25 mouse cellular contexts compared by ENCODE assay signal in genomic region chr14:76922399-76922939, GRCm38 (mm10).
DNase-seq lines count a peak whose midpoint lies in the region; ATAC-seq and TF ChIP-seq lines count a peak whose summit lies in the region.
"Had no signal": no experiment of that assay in that cellular context is flagged by ENCODE, and none has a peak within 500 bp of the region (broad histone marks: within the 10 kb centered on the region; RNA-seq: fewer than 3 reads in every experiment).

No protein-coding gene starts in this region.

- 64% methylated on average over 6 of the region's 6 CpGs for WGBS in embryonic facial prominence, embryonic 14.5 days
- 68% methylated on average over 6 of the region's 6 CpGs for WGBS in embryonic facial prominence, embryonic 10.5 days
- 57% methylated on average over 6 of the region's 6 CpGs for WGBS in neural tube, embryonic 13.5 days
- 59% methylated on average over 6 of the region's 6 CpGs for WGBS in neural tube, embryonic 15.5 days
- 77% methylated on average over 6 of the region's 6 CpGs for WGBS in lung, adult 2 months

- no peak overlapping the region for H3K4me2 ChIP-seq in embryonic facial prominence, embryonic 14.5 days (ENCODE audit: low read depth, low read length)
- no peak overlapping the region for H3K4me2 ChIP-seq in neural tube, embryonic 13.5 days
- H3K4me2 ChIP-seq in neural tube, embryonic 15.5 days, result no peak overlapping the region
- H3K4me2 ChIP-seq: embryonic facial prominence, embryonic 13.5 days; forebrain, embryonic 13.5 days; forebrain, embryonic 15.5 days had no signal

- DNase-seq in embryonic facial prominence, embryonic 14.5 days (ENCODE audit: low spot score), result peak; percentile 17
- no peak for DNase-seq in embryonic facial prominence, embryonic 10.5 days (ENCODE audit: low spot score)
- DNase-seq in neural tube, embryonic 10.5 days (ENCODE audit: extremely low spot score, low spot score), result no peak
- peak; percentile 10 for DNase-seq in ZHBTc4 (ENCODE audit: low read depth, low spot score)
- no peak for DNase-seq in lung, adult 2 months
- DNase-seq in right cerebral cortex, adult 2 months (ENCODE audit: low spot score in 2 of 2), result no peak
- DNase-seq: adrenal gland, adult 2 months; adrenal gland, postnatal 10 days; adrenal gland, postnatal 25 days; B cell, adult 2 months; cerebellum, adult 11 months; cerebellum, adult 18-20 months; cerebellum, adult 8-10 months; cerebellum, adult 9-11 months; cerebellum, postnatal 14 days; cerebellum, postnatal 36 days; forebrain, postnatal 0 days had no signal

- H3K4me3 ChIP-seq in embryonic facial prominence, embryonic 14.5 days (ENCODE audit: low read depth, low read length), result no peak overlapping the region
- H3K4me3 ChIP-seq in embryonic facial prominence, embryonic 10.5 days, result no peak overlapping the region
- H3K4me3 ChIP-seq in neural tube, embryonic 13.5 days, result no peak overlapping the region
- H3K4me3 ChIP-seq in neural tube, embryonic 15.5 days (replicated peaks), result no peak overlapping the region
- no peak overlapping the region for H3K4me3 ChIP-seq in lung, adult 2 months (replicated peaks; ENCODE audit: extremely low read depth, low read depth, low read length)
- H3K4me3 ChIP-seq: embryonic facial prominence, embryonic 13.5 days; forebrain, embryonic 13.5 days; forebrain, embryonic 15.5 days had no signal

- ATAC-seq in embryonic facial prominence, embryonic 14.5 days (ENCODE audit: low read depth), result no peak
- peak; percentile 82 for ATAC-seq in neural tube, embryonic 13.5 days (ENCODE audit: low read depth)
- peak; percentile 78 for ATAC-seq in neural tube, embryonic 15.5 days (ENCODE audit: low FRiP score)
- ATAC-seq: CD4-positive, CD25-positive, alpha-beta regulatory T cell, adult 4 months; forebrain, embryonic 13.5 days; forebrain, embryonic 15.5 days; forebrain, postnatal 0 days had no signal

- H3K36me3 ChIP-seq in embryonic facial prominence, embryonic 14.5 days (ENCODE audit: control insufficient read depth, insufficient read depth, low read length), result no peaks in the 10 kb centered on the region
- no peaks in the 10 kb centered on the region for H3K36me3 ChIP-seq in embryonic facial prominence, embryonic 10.5 days (replicated peaks)
- no peaks in the 10 kb centered on the region for H3K36me3 ChIP-seq in neural tube, embryonic 13.5 days
- H3K36me3 ChIP-seq in neural tube, embryonic 15.5 days, result no peaks in the 10 kb centered on the region
- H3K36me3 ChIP-seq: embryonic facial prominence, embryonic 13.5 days; forebrain, embryonic 15.5 days; G1E had no signal

- no peaks in the 10 kb centered on the region for H3K4me1 ChIP-seq in embryonic facial prominence, embryonic 14.5 days (ENCODE audit: control insufficient read depth, insufficient read depth, low read length)
- no peaks in the 10 kb centered on the region; the same call in 1 of the 2 replicates for H3K4me1 ChIP-seq in embryonic facial prominence, embryonic 10.5 days
- H3K4me1 ChIP-seq in neural tube, embryonic 13.5 days (replicated peaks), result peaks cover 6% of the 10 kb centered on the region; the same call in 1 of the 2 replicates
- no peaks in the 10 kb centered on the region for H3K4me1 ChIP-seq in neural tube, embryonic 15.5 days
- H3K4me1 ChIP-seq in lung, adult 2 months (ENCODE audit: control insufficient read depth, insufficient read depth, low read length), result no peaks in the 10 kb centered on the region
- H3K4me1 ChIP-seq: forebrain, embryonic 13.5 days; forebrain, embryonic 15.5 days had no signal

- no peak overlapping the region for H3K27ac ChIP-seq in embryonic facial prominence, embryonic 14.5 days (replicated peaks; ENCODE audit: low read depth, low read length)
- no peak overlapping the region for H3K27ac ChIP-seq in embryonic facial prominence, embryonic 10.5 days (replicated peaks)
- 0 out of 2 replicates have a peak overlapping the region, but pooled peaks have one; percentile 18 for H3K27ac ChIP-seq in neural tube, embryonic 13.5 days (replicated peaks)
- no peak overlapping the region; the same call in 1 of the 2 replicates for H3K27ac ChIP-seq in neural tube, embryonic 15.5 days (replicated peaks)
- H3K27ac ChIP-seq: embryonic facial prominence, embryonic 13.5 days; forebrain, embryonic 13.5 days; forebrain, embryonic 15.5 days had no signal

- no peak for TF ChIP-seq POLR2A in lung, adult 2 months (IDR thresholded peaks at IDR 0.05; ENCODE audit: borderline replicate concordance, extremely low read depth, low read depth, low read length)

- H3K9ac ChIP-seq in embryonic facial prominence, embryonic 14.5 days (ENCODE audit: low read depth, low read length), result no peak overlapping the region
- H3K9ac ChIP-seq in neural tube, embryonic 13.5 days, result no peak overlapping the region
- no peak overlapping the region for H3K9ac ChIP-seq in neural tube, embryonic 15.5 days (replicated peaks)
- H3K9ac ChIP-seq: embryonic facial prominence, embryonic 13.5 days; forebrain, embryonic 13.5 days; forebrain, embryonic 15.5 days; forebrain, postnatal 0 days had no signal

- no peaks in the 10 kb centered on the region for H3K27me3 ChIP-seq in embryonic facial prominence, embryonic 14.5 days (replicated peaks; ENCODE audit: control insufficient read depth, insufficient read depth, low read length)
- no peaks in the 10 kb centered on the region for H3K27me3 ChIP-seq in embryonic facial prominence, embryonic 10.5 days (replicated peaks; ENCODE audit: low read depth, poor library complexity, severe bottlenecking)
- no peaks in the 10 kb centered on the region for H3K27me3 ChIP-seq in neural tube, embryonic 13.5 days
- no peaks in the 10 kb centered on the region for H3K27me3 ChIP-seq in neural tube, embryonic 15.5 days (replicated peaks)
- H3K27me3 ChIP-seq: CH12.LX; embryonic facial prominence, embryonic 13.5 days; forebrain, embryonic 13.5 days; forebrain, embryonic 15.5 days had no signal

- H3K9me3 ChIP-seq in embryonic facial prominence, embryonic 14.5 days (ENCODE audit: control insufficient read depth, low read length), result no peaks in the 10 kb centered on the region
- no peaks in the 10 kb centered on the region for H3K9me3 ChIP-seq in embryonic facial prominence, embryonic 10.5 days
- H3K9me3 ChIP-seq in neural tube, embryonic 13.5 days, result no peaks in the 10 kb centered on the region
- no peaks in the 10 kb centered on the region for H3K9me3 ChIP-seq in neural tube, embryonic 15.5 days (replicated peaks)
- H3K9me3 ChIP-seq: embryonic facial prominence, embryonic 13.5 days; forebrain, embryonic 13.5 days; forebrain, embryonic 15.5 days had no signal

- TF ChIP-seq CTCF in lung, adult 2 months (IDR thresholded peaks at IDR 0.05; ENCODE audit: insufficient read depth, low read length), result no peak

Comparison
In these comparisons a context has a peak if more than half of its experiments do, and no peak if none do; other contexts are left out.
1. DNase-seq: peak in embryonic facial prominence, embryonic 14.5 days (single experiment) and ZHBTc4 (single experiment); none in embryonic facial prominence, embryonic 10.5 days (single experiment), neural tube, embryonic 10.5 days (single experiment), lung, adult 2 months (single experiment) and right cerebral cortex, adult 2 months (0 of 2).